Comparison of ENCODE assay signal across 9 mouse cellular contexts in genomic region chr2:25400764-25401163, GRCm38 (mm10). TPM values are rescaled to one million over a fixed set of nuclear protein-coding genes. Genes with fewer than 3 reads are reported as not detected.
DNase-seq lines count a peak whose midpoint lies in the region; ATAC-seq and TF ChIP-seq lines count a peak whose summit lies in the region.
"Had no signal": no experiment of that assay in that cellular context is flagged by ENCODE, and none has a peak within 500 bp of the region (broad histone marks: within the 10 kb centered on the region; RNA-seq: fewer than 3 reads in every experiment).

No protein-coding gene starts in this region.

- H3K4me1 ChIP-seq in intestine, embryonic 15.5 days (replicated peaks) = peaks cover 7% of the 10 kb centered on the region; the same call in 1 of the 2 replicates
- peaks cover 7% of the 10 kb centered on the region for H3K4me1 ChIP-seq in liver, embryonic 16.5 days (ENCODE audit: control insufficient read depth, low read depth, low read length)
- peaks cover 29% of the 10 kb centered on the region for H3K4me1 ChIP-seq in olfactory bulb, adult 2 months (ENCODE audit: control insufficient read depth, insufficient read depth, low read length)

- intact Hi-C loops in gastrocnemius, postnatal 14 days (cut with DNase I; ENCODE audit: low total_unique reads) = no loop called here

- H3K9me3 ChIP-seq in intestine, embryonic 15.5 days = no peaks in the 10 kb centered on the region
- H3K9me3 ChIP-seq in liver, embryonic 16.5 days (replicated peaks; ENCODE audit: control insufficient read depth, low read length) = no peaks in the 10 kb centered on the region

- TF ChIP-seq POLR2A in olfactory bulb, adult 2 months (IDR thresholded peaks at IDR 0.05; ENCODE audit: insufficient read depth, low read depth, low read length) = no peak

- DNase-seq in left cerebral cortex, adult 11 months (ENCODE audit: low spot score) = peak; percentile 41
- DNase-seq in left cerebral cortex, adult 9 months (ENCODE audit: low spot score in 2 of 2) = no peak
- DNase-seq in cerebellum, postnatal 10 days = peak; percentile 81 to 82
- DNase-seq in gastrocnemius, postnatal 14 days = peak; percentile 72
- DNase-seq in urinary bladder, postnatal 36 days (ENCODE audit: low spot score in 2 of 2) = peak; percentile 47 to 68

- no peak overlapping the region for H3K27ac ChIP-seq in intestine, embryonic 15.5 days
- no peak overlapping the region for H3K27ac ChIP-seq in liver, embryonic 16.5 days (ENCODE audit: low read length)
- no peak overlapping the region for H3K27ac ChIP-seq in olfactory bulb, adult 2 months (ENCODE audit: insufficient read depth, low read depth, low read length)

- no peak overlapping the region for H3K9ac ChIP-seq in intestine, embryonic 15.5 days
- no peak overlapping the region for H3K9ac ChIP-seq in liver, embryonic 16.5 days (ENCODE audit: low read depth, low read length)

- 3% methylated on average over 17 of the region's 17 CpGs for WGBS in intestine, embryonic 15.5 days
- 2% methylated on average over 17 of the region's 17 CpGs for WGBS in liver, embryonic 16.5 days (ENCODE audit: insufficient replicate concordance)
- WGBS in olfactory bulb, adult 2 months = 7% methylated on average over 17 of the region's 17 CpGs

- peak overlapping the region; percentile 11; the same call in 1 of the 2 replicates for H3K4me3 ChIP-seq in intestine, embryonic 15.5 days (replicated peaks)
- no peak overlapping the region for H3K4me3 ChIP-seq in liver, embryonic 16.5 days (ENCODE audit: low read depth, low read length)
- peak overlapping the region; percentile 34 for H3K4me3 ChIP-seq in olfactory bulb, adult 2 months (ENCODE audit: insufficient read depth, low read depth, low read length)

- peak overlapping the region; percentile 49 for H3K4me2 ChIP-seq in intestine, embryonic 15.5 days (replicated peaks)
- no peak overlapping the region for H3K4me2 ChIP-seq in liver, embryonic 16.5 days (ENCODE audit: low read depth, low read length)

- no peak for ATAC-seq in intestine, embryonic 15.5 days
- ATAC-seq in liver, embryonic 16.5 days (ENCODE audit: low read depth) = peak; percentile 28

- H3K36me3 ChIP-seq in intestine, embryonic 15.5 days = no peaks in the 10 kb centered on the region
- H3K36me3 ChIP-seq in liver, embryonic 16.5 days (ENCODE audit: control insufficient read depth, insufficient read depth) = no peaks in the 10 kb centered on the region

- TF ChIP-seq CTCF in olfactory bulb, adult 2 months (IDR thresholded peaks at IDR 0.05; ENCODE audit: insufficient read depth, low read depth, low read length) = peak; percentile 66; the same call in 1 of the 2 replicates

- peaks cover 71% of the 10 kb centered on the region for H3K27me3 ChIP-seq in intestine, embryonic 15.5 days (replicated peaks)
- H3K27me3 ChIP-seq in liver, embryonic 16.5 days (ENCODE audit: control insufficient read depth, insufficient read depth, low read depth, low read length) = peaks cover 87% of the 10 kb centered on the region

RNA-seq across cellular contexts. Expression of gene Npdc1, which starts 1.6 kb away (rescaled TPM):
- 10 to 100 TPM; 24.0 to 28.1 TPM for total RNA-seq in gastrocnemius, postnatal 14 days (2021)
- 40.9 and 48.2 TPM in 2 replicates for polyA plus RNA-seq in intestine, embryonic 15.5 days (2015; fragmentation: Nextera tagmentation; extraction: Ambion mirVana)
- 4.7 and 4.8 TPM in 2 replicates for polyA plus RNA-seq in liver, embryonic 16.5 days (2015; fragmentation: Nextera tagmentation; extraction: Ambion mirVana)
- not detected in 2 replicates for polyA plus RNA-seq in olfactory bulb, adult 2 months (2012; ENCODE audit: insufficient read depth, insufficient read length, low replicate concordance, missing spikeins)

RNA-seq across cellular contexts. Expression of gene Entpd2, which starts 5.1 kb away (rescaled TPM):
- 10 to 100 TPM; 19.0 to 25.2 TPM for total RNA-seq in gastrocnemius, postnatal 14 days (2021)
- 12.1 and 15.6 TPM in 2 replicates for polyA plus RNA-seq in intestine, embryonic 15.5 days (2015; fragmentation: Nextera tagmentation; extraction: Ambion mirVana)
- polyA plus RNA-seq in liver, embryonic 16.5 days (2015; fragmentation: Nextera tagmentation; extraction: Ambion mirVana) = 0.54 and 1.0 TPM in 2 replicates
- not detected in 2 replicates for polyA plus RNA-seq in olfactory bulb, adult 2 months (2012; ENCODE audit: insufficient read depth, insufficient read length, low replicate concordance, missing spikeins)
- polyA plus RNA-seq: limb, embryonic 11.5 days had no signal

RNA-seq across cellular contexts. Expression of gene Fut7, which starts 22.3 kb away (rescaled TPM):
- total RNA-seq in gastrocnemius, postnatal 14 days (2021) = not detected
- 0.18 TPM in 1 of 2 replicates, not detected in the other for polyA plus RNA-seq in intestine, embryonic 15.5 days (2015; fragmentation: Nextera tagmentation; extraction: Ambion mirVana)
- 0.96 and 1.2 TPM in 2 replicates for polyA plus RNA-seq in liver, embryonic 16.5 days (2015; fragmentation: Nextera tagmentation; extraction: Ambion mirVana)
- polyA plus RNA-seq in olfactory bulb, adult 2 months (2012; ENCODE audit: insufficient read depth, insufficient read length, low replicate concordance, missing spikeins) = not detected in 2 replicates
- polyA plus RNA-seq: limb, embryonic 11.5 days had no signal

RNA-seq across cellular contexts. Expression of gene Abca2, which starts 27.7 kb away (rescaled TPM):
- total RNA-seq in gastrocnemius, postnatal 14 days (2021) = 10 to 100 TPM in 1 of 2 experiments, 1 to 10 TPM in 1; 9.2 to 11.6 TPM
- polyA plus RNA-seq in intestine, embryonic 15.5 days (2015; fragmentation: Nextera tagmentation; extraction: Ambion mirVana) = 2.8 and 3.7 TPM in 2 replicates
- 1.3 and 1.8 TPM in 2 replicates for polyA plus RNA-seq in liver, embryonic 16.5 days (2015; fragmentation: Nextera tagmentation; extraction: Ambion mirVana)
- not detected in 2 replicates for polyA plus RNA-seq in olfactory bulb, adult 2 months (2012; ENCODE audit: insufficient read depth, insufficient read length, low replicate concordance, missing spikeins)

RNA-seq across cellular contexts. Expression of gene Sapcd2, which starts 28.6 kb away (rescaled TPM):
- 1 to 10 TPM; 1.2 to 1.6 TPM for total RNA-seq in gastrocnemius, postnatal 14 days (2021)
- polyA plus RNA-seq in intestine, embryonic 15.5 days (2015; fragmentation: Nextera tagmentation; extraction: Ambion mirVana) = 46.8 and 48.8 TPM in 2 replicates
- polyA plus RNA-seq in liver, embryonic 16.5 days (2015; fragmentation: Nextera tagmentation; extraction: Ambion mirVana) = 14.7 and 16.2 TPM in 2 replicates
- polyA plus RNA-seq in olfactory bulb, adult 2 months (2012; ENCODE audit: insufficient read depth, insufficient read length, low replicate concordance, missing spikeins) = not detected in 2 replicates

Comparison
In these comparisons a context has a peak if more than half of its experiments do, and no peak if none do; other contexts are left out.
1. DNase-seq: peak in left cerebral cortex, adult 11 months (single experiment), cerebellum, postnatal 10 days (2 of 2), gastrocnemius, postnatal 14 days (single experiment) and urinary bladder, postnatal 36 days (2 of 2); none in left cerebral cortex, adult 9 months (0 of 2).